Mouse (Mus musculus): ENCODE results near the gene Kmt2b. TPM values are rescaled to one million over a fixed set of nuclear protein-coding genes. Genes with fewer than 3 reads are reported as not detected.

Kmt2b gene
- total and polyA plus RNA-seq, 3 experiments: 8.4 to 32.8 (median 17.2) TPM

GRCm38 (mm10) chr7:30531291-30531815 is 57.2 kb downstream of the Kmt2b start:
- H3K27ac ChIP-seq (ENCODE audit: insufficient read depth, low read depth): no peak overlapping the region
- H3K9me3 ChIP-seq (replicated peaks; ENCODE audit: low read length): no peaks in the 10 kb centered on the region
- H3K27me3 ChIP-seq (replicated peaks): no peaks in the 10 kb centered on the region
- peaks cover 29 to 68% of the 10 kb centered on the region in 2 experiments for H3K36me3 ChIP-seq (replicated peaks in 1 of 2; ENCODE audit: control insufficient read depth in 1 of 2, insufficient read depth in 1 of 2, low read length in 1 of 2)
- DNase-seq (ENCODE audit: extremely low read depth): no peak
- no peak overlapping the region for H3K4me3 ChIP-seq (replicated peaks in 1 of 3; ENCODE audit: low read depth in 2 of 3, low read length in 2 of 3, poor library complexity in 1 of 3)
- no peak overlapping the region for H3K9ac ChIP-seq (ENCODE audit: insufficient read depth, low read depth)
- TF ChIP-seq GABPA (IDR thresholded peaks at IDR 0.05; ENCODE audit: insufficient replicate concordance, low read depth, low read length): no peak
- TF ChIP-seq HCFC1 (IDR thresholded peaks at IDR 0.05; ENCODE audit: low read depth, low read length): no peak
- TF ChIP-seq USF1 (IDR thresholded peaks at IDR 0.05; ENCODE audit: low read depth, low read length): no peak
- TF ChIP-seq E2F4 (IDR thresholded peaks at IDR 0.05; ENCODE audit: insufficient replicate concordance, low read depth, low read length): no peak
- TF ChIP-seq MAZ (IDR thresholded peaks at IDR 0.05; ENCODE audit: low read depth, low read length): no peak
- TF ChIP-seq SIN3A (IDR thresholded peaks at IDR 0.05; ENCODE audit: low read length): no peak
- no peak for TF ChIP-seq SMC3 (IDR thresholded peaks at IDR 0.05; ENCODE audit: low read depth, low read length)
- TF ChIP-seq KAT2A (IDR thresholded peaks at IDR 0.05; ENCODE audit: insufficient replicate concordance, low read length): no peak
- no peak for TF ChIP-seq POLR2AphosphoS2 (IDR thresholded peaks at IDR 0.05; ENCODE audit: low read depth, low read length)
- TF ChIP-seq MEF2A (IDR thresholded peaks at IDR 0.05; ENCODE audit: borderline replicate concordance, low read depth, low read length): no peak
- TF ChIP-seq ZKSCAN1 (IDR thresholded peaks at IDR 0.05; ENCODE audit: borderline replicate concordance, low read depth, low read length): no peak
- TF ChIP-seq MAX (IDR thresholded peaks at IDR 0.05; ENCODE audit: low read length): no peak
- no peak for TF ChIP-seq UBTF (IDR thresholded peaks at IDR 0.05; ENCODE audit: low read depth, low read length)
- no peak for TF ChIP-seq MXI1 (IDR thresholded peaks at IDR 0.05; ENCODE audit: low read depth, low read length)
- no peak for TF ChIP-seq PAX5 (IDR thresholded peaks at IDR 0.05; ENCODE audit: low read length)
- no peak for TF ChIP-seq NELFE (IDR thresholded peaks at IDR 0.05; ENCODE audit: low read depth, low read length)
- no peak for TF ChIP-seq NRF1 (IDR thresholded peaks at IDR 0.05; ENCODE audit: low read depth, low read length)
- TF ChIP-seq CHD2 (IDR thresholded peaks at IDR 0.05; ENCODE audit: low read length): no peak
- no peak for TF ChIP-seq RAD21 (IDR thresholded peaks at IDR 0.05; ENCODE audit: low read depth, low read length)
- dilution Hi-C loops (cut with MboI; ENCODE audit: extremely low pct_ligation_motif_present, extremely low pct_unique_long_range_greater_than_20kb, low sequenced_read_pairs): no loop called here
- H3K4me1 ChIP-seq (ENCODE audit: control insufficient read depth in 1 of 2, insufficient read depth in 2 of 2): peaks cover 4 to 14% of the 10 kb centered on the region in 2 experiments
- in situ Hi-C loops (cut with MboI; ENCODE audit: low pct_ligation_motif_present, low pct_unique_long_range_greater_than_20kb, low sequenced_read_pairs): no loop called here
- no peak overlapping the region for H3K4me2 ChIP-seq (ENCODE audit: insufficient read depth, low read depth, poor library complexity, severe bottlenecking)
- no peaks in the 10 kb centered on the region for H3K79me2 ChIP-seq (replicated peaks; ENCODE audit: control insufficient read depth, extremely low read depth, insufficient read depth, poor library complexity, severe bottlenecking)

- H3K9me3 ChIP-seq (replicated peaks; ENCODE audit: low read length): no peaks in the 10 kb centered on the region
- DNase-seq (ENCODE audit: extremely low read depth): no peak
- no peak overlapping the region for H3K27ac ChIP-seq (ENCODE audit: insufficient read depth, low read depth)
- H3K9ac ChIP-seq (ENCODE audit: insufficient read depth, low read depth): no peak overlapping the region
- H3K79me2 ChIP-seq (replicated peaks; ENCODE audit: control insufficient read depth, extremely low read depth, insufficient read depth, poor library complexity, severe bottlenecking): no peaks in the 10 kb centered on the region
- dilution Hi-C loops (cut with MboI; ENCODE audit: extremely low pct_ligation_motif_present, extremely low pct_unique_long_range_greater_than_20kb, low sequenced_read_pairs) (no loop called here), in situ Hi-C loops (cut with MboI; ENCODE audit: low pct_ligation_motif_present, low pct_unique_long_range_greater_than_20kb, low sequenced_read_pairs) (no loop called here)
- no peak overlapping the region for H3K4me3 ChIP-seq (replicated peaks in 1 of 3; ENCODE audit: low read depth in 2 of 3, low read length in 2 of 3, poor library complexity in 1 of 3)
- H3K36me3 ChIP-seq (replicated peaks in 1 of 2; ENCODE audit: control insufficient read depth in 1 of 2, insufficient read depth in 1 of 2, low read length in 1 of 2): peaks cover 34 to 92% of the 10 kb centered on the region in 2 experiments
- peaks cover 10 to 16% of the 10 kb centered on the region in 2 experiments for H3K4me1 ChIP-seq (ENCODE audit: control insufficient read depth in 1 of 2, insufficient read depth in 2 of 2)
- TF ChIP-seq CHD2 (IDR thresholded peaks at IDR 0.05; ENCODE audit: low read length) (no peak), E2F4 (IDR thresholded peaks at IDR 0.05; ENCODE audit: insufficient replicate concordance, low read depth, low read length) (no peak), GABPA (IDR thresholded peaks at IDR 0.05; ENCODE audit: insufficient replicate concordance, low read depth, low read length) (no peak), ZNF384 (IDR thresholded peaks at IDR 0.05; ENCODE audit: low read depth, low read length) (no peak), PAX5 (IDR thresholded peaks at IDR 0.05; ENCODE audit: low read length) (no peak), MXI1 (IDR thresholded peaks at IDR 0.05; ENCODE audit: low read depth, low read length) (no peak), ZMIZ1 (IDR thresholded peaks at IDR 0.05; ENCODE audit: low read depth, low read length) (no peak), USF1 (IDR thresholded peaks at IDR 0.05; ENCODE audit: low read depth, low read length) (no peak), RCOR1 (conservative IDR thresholded peaks at IDR 0.05; ENCODE audit: low read depth, low read length) (no peak), KAT2A (IDR thresholded peaks at IDR 0.05; ENCODE audit: insufficient replicate concordance, low read length) (no peak), JUN (IDR thresholded peaks at IDR 0.05; ENCODE audit: insufficient read depth, low read depth, low read length) (no peak), NELFE (IDR thresholded peaks at IDR 0.05; ENCODE audit: low read depth, low read length) (no peak), CHD1 (IDR thresholded peaks at IDR 0.05; ENCODE audit: low read depth, low read length) (no peak), MEF2A (IDR thresholded peaks at IDR 0.05; ENCODE audit: borderline replicate concordance, low read depth, low read length) (no peak), ELF1 (IDR thresholded peaks at IDR 0.05; ENCODE audit: low read depth, low read length) (no peak), ZC3H11A (IDR thresholded peaks at IDR 0.05; ENCODE audit: low read depth, low read length) (no peak), NRF1 (IDR thresholded peaks at IDR 0.05; ENCODE audit: low read depth, low read length) (no peak), EP300 (IDR thresholded peaks at IDR 0.05; ENCODE audit: low read length) (no peak)
- no peak overlapping the region for H3K4me2 ChIP-seq (ENCODE audit: insufficient read depth, low read depth, poor library complexity, severe bottlenecking)
- no peaks in the 10 kb centered on the region for H3K27me3 ChIP-seq (replicated peaks)
Observed at GRCm38 (mm10) chr7:30526981-30527380, 61.5 kb downstream of the Kmt2b start.
